Mouse (Mus musculus): ENCODE measurements around the gene Ces2a. TPM values are rescaled to one million over a fixed set of nuclear protein-coding genes. Genes with fewer than 3 reads are reported as not detected.

Ces2a gene
- polyA plus RNA-seq (2017; shearing (Covaris generic)) = 0.12 TPM

GRCm38 (mm10) chr8:104733753-104734152 lies at the start of gene Ces2a:
Gene Ces2a (plus strand): TSS chr8:104734003.

Other genes starting within 250 kb of the Ces2a start
- gene Terb1, start 224.1 kb upstream of the Ces2a start, polyA plus RNA-seq (2017; shearing (Covaris generic)) = not detected
- gene Nae1, start 199.4 kb upstream of the Ces2a start, polyA plus RNA-seq (2017; shearing (Covaris generic)) = 95.3 TPM
- 3.8 TPM for gene Car7, start 199.3 kb upstream of the Ces2a start, polyA plus RNA-seq (2017; shearing (Covaris generic))
- 5.7 TPM for gene Pdp2, start 142.6 kb upstream of the Ces2a start, polyA plus RNA-seq (2017; shearing (Covaris generic))
- not detected for gene Cdh16, start 109.6 kb upstream of the Ces2a start, polyA plus RNA-seq (2017; shearing (Covaris generic))
- gene Rrad, start 102.7 kb upstream of the Ces2a start, polyA plus RNA-seq (2017; shearing (Covaris generic)) = 59.8 TPM
- gene Ciao2b, start 92.0 kb upstream of the Ces2a start, polyA plus RNA-seq (2017; shearing (Covaris generic)) = 114 TPM
- not detected for gene Ces2b, start 97.6 kb downstream of the Ces2a start, polyA plus RNA-seq (2017; shearing (Covaris generic))
- 6.8 TPM for gene Ces2c, start 113.1 kb downstream of the Ces2a start, polyA plus RNA-seq (2017; shearing (Covaris generic))
- gene Ces2e, start 192.3 kb downstream of the Ces2a start, polyA plus RNA-seq (2017; shearing (Covaris generic)) = not detected
- gene Ces2f, start 213.4 kb downstream of the Ces2a start, polyA plus RNA-seq (2017; shearing (Covaris generic)) = not detected
- not detected for gene Ces2g, start 227.7 kb downstream of the Ces2a start, polyA plus RNA-seq (2017; shearing (Covaris generic))